Mouse (Mus musculus): ENCODE results near the gene Cdk14.

GRCm38 (mm10) chr5:5115546-5115945, 304.6 kb downstream of the Cdk14 start:
- TF ChIP-seq USF1 (IDR thresholded peaks at IDR 0.05; ENCODE audit: low read depth) (no peak), CEBPB (IDR thresholded peaks at IDR 0.05; ENCODE audit: insufficient read depth, poor library complexity, severe bottlenecking) (no peak)
